In the genomic region with DNA sequence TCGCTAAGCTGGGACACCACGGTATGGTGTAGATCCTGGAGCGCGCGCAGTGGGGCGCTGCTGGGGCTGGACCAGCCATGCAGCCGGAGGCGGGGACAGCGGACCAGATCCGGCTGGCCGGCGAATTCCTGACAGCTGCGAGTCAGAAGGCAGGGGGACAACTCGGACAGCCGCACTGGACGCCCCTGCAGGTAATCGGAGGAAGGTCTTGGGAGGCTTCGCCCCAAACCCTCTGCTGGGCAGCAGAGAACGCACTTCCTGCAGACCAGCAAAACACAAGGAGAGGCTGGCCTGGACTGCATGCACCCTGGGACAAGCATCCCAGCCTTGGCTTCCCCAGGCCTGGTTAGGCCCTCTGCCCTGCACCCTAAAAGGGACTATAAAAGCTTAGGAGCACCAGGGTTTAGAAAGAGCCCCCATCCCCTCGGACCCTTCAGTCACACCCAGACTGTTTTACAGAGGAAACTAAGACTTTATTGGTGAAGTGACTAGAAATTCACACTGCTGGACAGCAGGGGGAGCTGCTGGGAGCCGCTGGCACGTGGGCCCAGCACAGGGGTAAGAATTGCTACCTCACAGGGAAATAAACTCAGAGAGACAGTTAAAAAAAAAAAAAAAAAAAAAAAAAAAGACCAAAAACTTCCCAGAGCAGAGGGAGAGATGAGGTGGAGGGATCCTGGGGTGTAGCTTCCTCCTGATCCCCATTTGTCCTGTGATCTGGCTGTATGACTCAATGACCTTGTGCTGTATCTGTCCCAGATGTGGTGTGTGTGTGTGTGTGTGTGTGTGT, we compare ENCODE assay signal across 9 mouse cellular contexts. TPM values are rescaled to one million over a fixed set of nuclear protein-coding genes. Genes with fewer than 3 reads are reported as not detected.
DNase-seq lines count a peak whose midpoint lies in the region; ATAC-seq and TF ChIP-seq lines count a peak whose summit lies in the region.
"Had no signal": no experiment of that assay in that cellular context is flagged by ENCODE, and none has a peak within 500 bp of the region (broad histone marks: within the 10 kb centered on the region; RNA-seq: fewer than 3 reads in every experiment).

Gene Cracr2a (plus strand): TSS at position 108 of the 790 bp plus-strand sequence.

- peak within 1 kb of the TSS; percentile 34 for H3K4me3 ChIP-seq in forebrain, postnatal 0 days (ENCODE audit: low read depth, low read length)
- peak within 1 kb of the TSS; percentile 63 for H3K4me3 ChIP-seq in layer of hippocampus, adult 2 months
- peak within 1 kb of the TSS; percentile 53 for H3K4me3 ChIP-seq in lung, embryonic 14.5 days (ENCODE audit: low read depth, low read length)
- H3K4me3 ChIP-seq: myocyte had no signal

- peak within 1 kb of the TSS; percentile 41 for H3K9ac ChIP-seq in forebrain, postnatal 0 days
- peak within 1 kb of the TSS; percentile 59 for H3K9ac ChIP-seq in lung, embryonic 14.5 days

- no peaks in the 10 kb centered on the region for H3K27me3 ChIP-seq in forebrain, postnatal 0 days (ENCODE audit: insufficient read depth, low read length)
- H3K27me3 ChIP-seq in lung, embryonic 14.5 days (ENCODE audit: insufficient read depth, low read length): no peaks in the 10 kb centered on the region

- no peaks in the 10 kb centered on the region for H3K9me3 ChIP-seq in forebrain, postnatal 0 days (ENCODE audit: low read length)
- no peaks in the 10 kb centered on the region for H3K9me3 ChIP-seq in lung, embryonic 14.5 days (ENCODE audit: low read depth, low read length)

- H3K27ac ChIP-seq in forebrain, postnatal 0 days (ENCODE audit: low read depth, low read length): no peak within 1 kb of the TSS
- H3K27ac ChIP-seq in layer of hippocampus, adult 2 months: peak within 1 kb of the TSS; percentile 49
- H3K27ac ChIP-seq in lung, embryonic 14.5 days (ENCODE audit: low read depth): peak within 1 kb of the TSS; percentile 83

- WGBS in forebrain, postnatal 0 days: 2% methylated on average over 22 of the region's 22 CpGs
- WGBS in lung, embryonic 14.5 days: 1% methylated on average over 22 of the region's 22 CpGs

- peak within 1 kb of the TSS; percentile 72 for H3K4me2 ChIP-seq in forebrain, postnatal 0 days (ENCODE audit: low read depth)
- peak within 1 kb of the TSS; percentile 87 for H3K4me2 ChIP-seq in lung, embryonic 14.5 days

- no peaks in the 10 kb centered on the region for H3K36me3 ChIP-seq in forebrain, postnatal 0 days (ENCODE audit: insufficient read depth)
- no peaks in the 10 kb centered on the region for H3K36me3 ChIP-seq in lung, embryonic 14.5 days (ENCODE audit: insufficient read depth)

- no peaks in the 10 kb centered on the region; the same call in 1 of the 2 replicates for H3K4me1 ChIP-seq in forebrain, postnatal 0 days (ENCODE audit: insufficient read depth)
- H3K4me1 ChIP-seq in lung, embryonic 14.5 days (ENCODE audit: insufficient read depth): no peaks in the 10 kb centered on the region

- intact Hi-C loops in heart, postnatal 36 days (cut with DNase I): loop anchor here (1.0 to 2.0 kb wide), 2 partner anchors 17 to 21 kb away; no protein-coding TSS in a partner anchor

- peak; percentile 11 for DNase-seq in MN1 (ENCODE audit: low spot score)
- DNase-seq in cerebellum, adult 8-10 months: peak; percentile 22
- DNase-seq in forebrain, postnatal 0 days: peak; percentile 73
- DNase-seq in heart, postnatal 36 days: peak; percentile 81 to 82
- peak; percentile 34 to 80 for DNase-seq in layer of hippocampus, adult 2 months (ENCODE audit: low spot score in 2 of 2)
- DNase-seq in lung, embryonic 14.5 days: peak; percentile 93
- DNase-seq in thymus, adult 18-20 months: peak; percentile 85 to 87

- peak; percentile 71 for TF ChIP-seq CTCF in forebrain, postnatal 0 days (IDR thresholded peaks at IDR 0.05; ENCODE audit: low read depth)
- peak; percentile 72 for TF ChIP-seq CTCF in layer of hippocampus, adult 2 months (conservative IDR thresholded peaks at IDR 0.05)
- TF ChIP-seq CTCF in lung, embryonic 14.5 days (IDR thresholded peaks at IDR 0.05; ENCODE audit: low read depth): peak; percentile 79

- ATAC-seq in forebrain, postnatal 0 days: peak; percentile 94
- peak; percentile 95 for ATAC-seq in lung, embryonic 14.5 days (ENCODE audit: insufficient read depth)
- peak; percentile 75 for ATAC-seq in neutrophil, adult 5-6 weeks (ENCODE audit: extremely low read depth, insufficient number of reproducible peaks, low FRiP score, poor library complexity, severe bottlenecking)

RNA-seq across cellular contexts. Expression of gene Cracr2a, which starts in this region (rescaled TPM):
- 0.46 and 0.57 TPM in 2 replicates for total RNA-seq in forebrain, postnatal 0 days (2014; rRNA removed)
- 0.28 and 0.30 TPM in 2 replicates for polyA plus RNA-seq in forebrain, postnatal 0 days (2015; fragmentation: Nextera tagmentation; extraction: Ambion mirVana)
- total RNA-seq in heart, postnatal 36 days (2021): 1 to 10 TPM in 1 of 2 experiments, under 1 TPM in 1; 0.86 to 1.6 TPM
- total RNA-seq in layer of hippocampus, adult 2 months (2021): 1 to 10 TPM; 2.3 TPM
- polyA plus RNA-seq in lung, embryonic 14.5 days (2014; fragmentation: Nextera tagmentation; extraction: Ambion mirVana): 2.8 and 3.8 TPM in 2 replicates
- total RNA-seq in neutrophil, adult 5-6 weeks (2017): 9.9 and 13.8 TPM in 2 replicates
- polyA plus RNA-seq: myocyte had no signal

Comparison
In these comparisons a context has a peak if more than half of its experiments do, and no peak if none do; other contexts are left out.
1. Peak in DNase-seq, ATAC-seq, H3K4me3 ChIP-seq, H3K9ac ChIP-seq and H3K4me2 ChIP-seq in forebrain, postnatal 0 days; RNA of the gene not detected or under 1 TPM.
2. DNase-seq: peak in every context shown above with its lines; median percentile 93 in lung, embryonic 14.5 days; 86 in thymus, adult 18-20 months; 82 in heart, postnatal 36 days; 73 in forebrain, postnatal 0 days; 57 in layer of hippocampus, adult 2 months; 22 in cerebellum, adult 8-10 months; 11 in MN1.